Mouse (Mus musculus) large intestine, adult 2 months (tissue): ENCODE results near the gene Nrgn. TPM values are rescaled to one million over a fixed set of nuclear protein-coding genes. Genes with fewer than 3 reads are reported as not detected.

Source experiments
- DNase-seq: peaks from one replicate; pipeline ENCODE4 v3.0.0-alpha.2; 2012; ENCODE audit warnings: low read depth, low spot score
- WGBS: fragments of 180-500 bp; shearing (Covaris S2); methylation state at CpG from one replicate; pipeline ENCODE4 v1.1.7; 2018; 5-methylcytosine and 5-hydroxymethylcytosine counted together
- polyA plus RNA-seq: library from polyadenylated mRNA; depleted of rRNA; stranded (reverse); fragments of >200 nt; gene quantifications from 2 replicates; pipeline ENCODE4 v1.2.3, GENCODE M21; 2012

The Nrgn gene
- polyA plus RNA-seq, 1 experiment: 2.9 TPM

DNA sequence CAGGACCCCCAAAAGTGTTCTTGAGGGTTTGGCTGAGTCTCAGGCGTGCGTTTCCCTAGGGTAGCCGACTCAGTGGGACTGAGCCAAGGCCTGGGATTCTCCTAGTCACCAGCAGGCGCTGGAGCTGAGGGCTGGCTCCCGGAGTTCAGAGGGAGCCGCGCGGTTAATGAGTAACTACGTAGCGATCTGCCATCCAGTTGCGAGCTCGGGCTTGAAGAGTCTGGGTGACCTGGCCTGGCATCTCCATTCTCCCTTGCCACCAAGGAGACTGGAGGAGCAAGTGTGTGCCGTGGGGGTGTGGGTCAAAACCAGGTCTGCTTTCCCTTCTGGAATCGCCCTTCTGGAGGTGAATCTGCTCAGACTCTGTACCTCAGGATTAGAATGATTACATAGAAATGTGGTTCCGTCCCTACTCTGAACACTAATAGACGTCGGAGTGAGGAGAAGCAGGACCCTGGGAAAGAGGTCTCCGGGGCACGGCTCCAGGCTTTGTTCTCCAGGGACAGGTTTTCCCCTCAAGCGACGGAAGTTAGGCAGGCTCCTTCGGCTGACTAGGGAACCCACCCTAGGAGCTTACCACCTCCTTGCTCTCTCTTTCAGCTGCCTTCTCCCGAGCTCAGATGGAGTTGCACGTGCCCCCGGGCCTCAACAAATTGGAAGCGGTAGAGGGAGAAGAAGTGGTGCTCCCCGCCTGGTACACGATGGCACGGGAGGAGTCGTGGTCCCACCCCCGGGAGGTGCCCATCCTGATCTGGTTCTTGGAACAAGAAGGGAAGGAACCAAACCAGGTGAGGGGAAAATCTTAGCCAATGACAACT lies 21.6 kb downstream of the Nrgn start:
- 4% methylated on average over 31 of the region's 31 CpGs for WGBS
- peak; percentile 83 for DNase-seq

DNA sequence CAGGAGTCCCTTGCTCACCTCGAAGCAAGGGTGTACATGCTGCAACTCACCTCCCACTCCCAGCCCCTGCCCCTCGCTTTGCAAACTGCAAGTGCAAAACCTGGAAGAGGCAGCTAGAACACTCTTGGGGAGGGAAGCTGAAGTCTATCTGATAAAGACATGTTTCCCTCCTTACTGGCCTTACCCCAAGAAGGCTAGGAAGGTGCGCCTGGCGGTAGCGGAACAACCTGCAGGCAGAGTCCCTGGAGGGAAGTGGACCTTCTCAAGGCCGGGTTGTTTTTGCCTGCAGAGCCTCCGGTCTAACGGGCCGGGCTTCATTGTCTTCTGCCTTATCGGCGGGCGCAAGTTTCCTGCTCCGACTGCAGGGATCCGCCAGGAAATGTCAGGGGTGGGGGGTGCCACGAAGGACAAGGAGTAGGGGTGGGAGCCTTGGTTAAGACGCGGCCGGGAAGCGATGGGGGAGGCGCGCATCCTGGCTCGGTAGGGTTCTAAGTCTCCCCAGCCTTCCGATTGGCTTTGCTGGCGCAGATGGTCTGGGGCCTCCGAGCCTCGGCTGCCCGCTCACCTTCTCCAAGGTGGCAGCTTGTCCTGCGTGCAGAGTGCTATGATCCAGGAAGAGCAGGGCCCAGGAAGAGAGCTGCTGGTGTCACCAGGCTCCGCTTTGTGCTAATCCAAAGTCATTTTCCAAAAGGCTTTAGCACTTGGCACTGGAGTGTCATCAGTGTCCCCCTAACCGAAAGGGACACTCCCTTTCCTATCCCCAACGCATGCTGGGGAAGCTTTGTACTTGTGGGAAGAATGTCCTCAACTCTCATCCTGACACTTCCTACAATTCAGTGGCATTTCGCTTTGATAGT lies 22.4 kb downstream of the Nrgn start:
- no peak for DNase-seq
- WGBS: 9% methylated on average over 32 of the region's 32 CpGs

DNA sequence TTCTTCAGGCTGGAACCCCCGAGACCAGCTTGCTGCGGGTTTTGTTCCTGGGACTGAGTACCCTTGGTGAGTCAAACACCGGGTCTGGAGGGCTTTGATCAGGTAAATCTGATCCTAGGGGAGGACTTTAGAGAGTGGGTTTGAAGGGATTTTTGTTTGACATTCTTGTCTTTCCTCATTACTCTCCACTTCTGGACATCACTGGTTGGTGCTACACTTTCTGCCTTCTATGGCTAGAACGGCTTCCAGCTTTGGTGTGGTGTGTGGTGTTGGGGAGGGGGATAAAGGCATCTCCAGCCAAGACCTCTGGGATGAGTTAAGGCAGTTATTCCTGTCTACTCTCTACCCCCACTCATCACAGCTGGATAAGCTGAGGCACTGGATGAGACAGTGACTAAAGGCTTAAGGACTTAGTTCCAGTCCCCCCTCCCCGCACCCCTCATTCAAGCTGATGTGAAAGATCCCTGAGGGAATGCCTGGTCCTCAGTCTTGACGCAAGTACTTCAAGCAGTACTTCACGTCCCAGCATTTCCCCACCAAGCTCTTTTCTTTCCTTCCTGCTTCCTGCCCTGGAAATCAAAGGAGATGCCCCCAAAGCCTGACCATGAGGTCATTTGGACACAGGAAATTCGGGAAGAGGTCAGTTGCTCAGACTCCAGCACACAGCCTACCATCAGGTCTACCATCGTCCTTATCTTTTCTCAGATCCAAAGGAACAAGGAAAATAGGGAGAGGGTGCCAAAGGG lies 24.3 kb downstream of the Nrgn start:
- no peak for DNase-seq
- WGBS: 61% methylated on average over 9 of the region's 9 CpGs

DNA sequence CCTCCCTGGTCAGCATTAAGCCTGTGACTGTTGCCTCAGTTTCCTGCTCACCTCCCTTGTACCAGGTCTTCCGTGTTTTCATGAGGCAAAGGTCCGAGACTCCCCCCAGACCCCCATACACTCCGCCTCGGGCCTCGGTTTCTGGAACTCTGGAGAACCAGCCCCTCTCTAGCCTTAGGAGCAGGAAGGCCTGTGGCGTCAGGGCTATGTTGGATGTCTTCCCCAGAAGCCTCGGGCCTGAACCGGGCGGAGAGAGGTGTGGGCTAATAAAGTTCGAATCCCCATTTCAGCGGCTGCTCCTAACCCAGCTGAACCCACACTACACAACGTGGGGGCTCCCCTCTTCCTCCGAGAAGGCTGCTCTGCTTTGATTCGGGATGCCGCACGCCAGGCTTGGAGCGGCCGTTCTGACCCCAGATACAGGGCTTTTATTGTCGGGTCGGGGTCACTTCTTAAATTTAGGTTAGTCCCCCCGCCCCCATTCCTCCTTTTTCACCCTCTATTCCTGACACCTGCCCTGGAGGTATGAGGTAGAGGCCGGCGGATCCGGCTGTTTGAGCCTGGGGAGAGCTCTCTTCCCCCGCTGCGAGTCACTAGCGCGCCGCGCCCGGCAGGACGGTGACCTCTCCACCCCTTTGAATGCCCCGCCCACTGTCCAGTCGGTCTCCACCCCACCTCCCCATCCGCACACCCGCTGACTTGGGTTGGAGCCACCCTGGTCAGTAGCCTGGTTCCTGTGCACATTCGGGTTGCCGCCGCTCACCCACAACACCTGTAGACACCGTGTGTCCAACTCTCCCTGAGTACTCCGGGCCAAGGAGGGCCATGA lies 25.1 kb downstream of the Nrgn start, which contains the start of gene Esam:
TSS of gene Esam (plus strand) at position 683 of the 829 bp plus-strand sequence.
- WGBS: 21% methylated on average over 41 of the region's 41 CpGs
- no peak for DNase-seq

DNA sequence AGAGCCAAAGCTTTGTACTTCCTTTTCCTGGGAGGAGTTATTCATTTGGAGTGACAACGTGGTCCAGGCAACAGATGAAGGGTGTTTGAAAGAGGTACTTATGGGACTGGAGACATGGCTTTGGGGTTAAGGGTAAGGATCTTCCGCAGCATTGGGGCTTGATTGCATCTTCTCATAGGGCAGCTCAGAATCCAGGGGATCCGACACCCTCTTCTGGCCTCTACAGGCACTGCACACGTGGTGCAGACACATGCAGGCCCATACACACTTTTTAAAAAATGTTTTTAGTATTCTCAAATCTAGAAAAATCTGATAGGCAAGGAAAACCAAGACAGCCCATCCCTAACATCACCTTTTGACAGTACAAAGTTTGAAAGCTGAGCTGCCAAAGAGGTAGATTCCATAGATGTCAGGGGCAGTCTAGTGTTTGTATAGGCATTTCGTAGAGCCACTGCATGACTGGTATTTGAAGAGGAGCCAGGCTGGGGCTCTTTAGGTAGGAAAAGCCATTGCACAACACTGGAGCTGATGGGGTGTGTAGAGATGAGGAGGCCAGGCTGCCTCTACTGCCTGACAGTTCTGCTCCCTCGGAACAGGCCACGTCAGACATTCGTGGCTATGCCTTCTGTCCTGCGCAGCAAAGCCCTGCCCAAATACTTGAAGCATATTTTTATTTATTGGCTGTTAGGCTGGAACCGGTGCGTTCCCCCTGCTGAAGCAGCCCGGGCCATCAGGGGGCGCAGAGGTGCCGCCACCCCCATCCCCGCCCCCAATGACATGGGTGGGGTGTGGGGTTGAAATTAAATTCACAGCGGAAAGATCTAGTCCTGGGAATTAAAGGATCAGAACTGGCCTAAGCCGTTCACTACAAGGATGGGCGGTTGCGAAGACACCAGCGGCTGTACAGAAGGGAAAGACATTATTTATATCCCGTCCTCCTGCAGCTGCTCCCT lies 26.0 kb downstream of the Nrgn start:
- WGBS: 50% methylated on average over 21 of the region's 21 CpGs
- DNase-seq: no peak

DNA sequence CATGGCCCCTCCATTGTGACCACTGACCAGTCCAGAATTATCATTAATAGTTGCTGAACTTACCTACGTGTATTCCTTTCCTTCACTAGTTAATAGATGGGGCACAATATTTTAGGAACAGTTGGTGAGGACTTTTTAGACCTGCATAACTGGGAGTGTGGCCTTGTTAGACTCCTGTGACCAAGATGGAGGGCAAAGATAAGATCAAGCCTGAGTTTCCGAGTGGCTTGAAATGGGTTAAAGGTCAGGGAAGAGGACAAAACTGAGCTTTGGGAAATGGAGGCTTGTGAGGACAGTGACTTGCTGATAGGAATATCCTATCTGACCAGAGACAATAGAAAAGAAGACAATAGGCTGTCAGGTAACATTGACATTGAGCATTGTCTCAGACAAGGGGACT lies 27.2 kb downstream of the Nrgn start:
- DNase-seq: no peak
- 92% methylated on average over 2 of the region's 2 CpGs for WGBS

DNA sequence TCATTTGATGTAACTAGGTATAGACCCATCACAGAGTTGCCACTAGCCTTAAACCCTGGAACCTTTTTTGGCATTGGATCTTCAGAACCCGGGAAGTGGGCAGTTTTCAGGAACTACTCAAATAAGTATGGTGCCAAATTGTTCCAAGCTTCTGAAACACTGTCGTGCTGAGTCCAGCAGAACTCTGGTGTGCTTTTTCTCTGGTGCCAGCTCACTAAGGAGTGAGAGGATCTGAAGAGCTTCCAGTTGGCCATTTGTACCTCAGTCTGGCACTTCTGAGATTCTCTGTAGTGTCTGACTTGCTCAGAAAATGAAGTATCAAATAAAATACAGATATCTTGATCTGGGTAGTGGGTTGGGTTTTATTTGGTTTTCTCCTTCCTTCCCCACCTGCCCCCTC lies 32.7 kb downstream of the Nrgn start:
- WGBS: 80% methylated on average over 2 of the region's 2 CpGs

DNA sequence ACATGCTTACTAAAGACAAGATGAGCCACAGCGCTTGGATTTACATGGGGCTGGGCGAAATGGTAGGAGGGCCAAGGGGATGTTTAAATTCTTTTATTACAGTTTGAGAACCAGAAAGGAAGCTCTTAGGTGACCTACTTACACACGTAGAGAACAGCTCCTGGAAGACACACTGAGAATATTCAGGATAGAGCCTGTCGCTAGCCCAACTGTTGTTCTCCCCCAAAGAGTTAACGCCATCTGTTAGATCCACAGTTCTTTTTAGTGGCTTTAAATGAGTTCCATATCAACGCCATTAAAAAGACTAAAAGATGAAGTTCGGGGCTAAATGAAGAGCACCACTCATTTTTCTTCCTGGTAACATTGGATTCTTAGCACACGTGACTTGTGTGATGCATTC lies 33.7 kb downstream of the Nrgn start:
- WGBS: 92% methylated on average over 8 of the region's 8 CpGs
- no peak for DNase-seq

More for the DNA sequence above, 32.7 kb downstream of the Nrgn start:
- DNase-seq: no peak

DNA sequence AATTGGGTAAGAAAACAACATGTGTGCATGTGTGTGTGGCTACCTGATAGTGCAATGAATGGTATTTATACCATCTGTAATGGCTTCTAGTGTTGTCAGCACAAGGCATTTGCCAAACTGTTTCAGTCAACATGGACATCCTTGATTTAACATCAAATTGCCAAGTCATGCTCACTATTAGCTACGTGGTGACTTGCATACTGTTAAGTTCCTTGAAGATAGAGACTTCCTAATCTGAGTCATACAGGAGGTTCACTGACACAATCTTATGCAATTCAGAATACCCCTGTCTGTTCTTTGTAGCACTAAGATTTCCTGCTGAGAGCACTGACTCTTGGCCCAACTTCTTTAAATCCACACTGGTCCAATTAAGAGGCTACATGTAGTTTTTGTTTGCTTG lies 35.2 kb downstream of the Nrgn start:
- 54% methylated on average over 1 of the region's 1 CpGs for WGBS
- no peak for DNase-seq

DNA sequence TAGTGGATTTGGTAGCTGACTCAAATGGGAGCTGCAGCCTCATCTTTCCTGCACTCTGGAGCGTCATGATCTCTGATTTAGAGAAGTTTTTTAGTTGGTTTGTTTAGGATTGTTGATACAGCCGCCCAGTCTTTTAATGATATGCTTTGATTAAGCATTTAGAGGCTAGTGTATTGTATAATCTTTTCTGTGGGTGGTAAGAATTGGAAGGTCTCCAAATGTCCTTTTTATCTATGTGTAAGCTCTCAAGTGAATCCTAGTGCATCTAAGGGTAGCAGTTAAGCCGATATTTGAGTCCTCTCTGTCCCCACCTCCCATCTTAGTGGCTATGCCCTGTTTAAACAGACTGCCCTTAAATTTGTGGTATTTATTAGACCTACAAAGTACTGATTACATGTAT lies 38.2 kb downstream of the Nrgn start:
- 65% methylated on average over 3 of the region's 3 CpGs for WGBS
- DNase-seq: no peak

DNA sequence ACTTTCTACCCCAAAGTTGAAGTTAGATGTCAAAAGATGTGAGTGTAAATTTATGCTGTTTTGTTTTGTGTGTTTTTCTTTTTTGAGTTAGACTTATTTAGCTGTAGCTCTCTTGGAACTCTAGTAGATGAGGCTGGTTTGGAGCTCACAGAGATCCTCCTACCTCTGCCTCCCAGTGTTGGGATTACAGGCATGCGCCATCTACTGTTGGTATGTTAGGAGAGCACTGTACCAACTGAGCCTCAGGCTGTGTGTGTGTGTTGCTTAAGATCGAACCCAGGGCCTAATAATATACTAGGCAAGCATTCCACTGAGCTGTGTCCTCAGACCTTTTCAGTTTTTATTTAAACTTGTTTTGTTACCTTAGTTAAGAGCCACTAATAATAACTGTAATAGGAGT lies 40.6 kb downstream of the Nrgn start:
- WGBS: 93% methylated on average over 2 of the region's 2 CpGs
- no peak for DNase-seq

DNA sequence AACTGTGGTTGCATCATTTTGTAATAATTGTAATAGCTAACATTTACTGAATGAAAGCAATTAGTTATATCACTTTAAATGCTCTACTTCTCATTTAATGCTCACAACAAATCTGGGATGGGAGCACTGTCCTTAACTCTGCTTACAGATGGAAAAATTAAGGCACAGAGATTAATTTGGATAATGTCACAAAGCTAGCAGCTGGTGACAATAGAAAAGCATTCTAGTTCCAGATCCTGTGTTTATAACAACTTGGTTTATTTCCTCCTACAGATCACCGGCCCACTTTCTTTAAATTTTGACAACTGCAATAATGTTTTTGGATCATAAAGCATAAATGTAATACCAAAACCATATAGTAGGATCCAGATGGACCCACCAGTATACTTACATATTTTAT lies 46.7 kb downstream of the Nrgn start:
- no peak for DNase-seq
- 62% methylated on average over 1 of the region's 1 CpGs for WGBS

DNA sequence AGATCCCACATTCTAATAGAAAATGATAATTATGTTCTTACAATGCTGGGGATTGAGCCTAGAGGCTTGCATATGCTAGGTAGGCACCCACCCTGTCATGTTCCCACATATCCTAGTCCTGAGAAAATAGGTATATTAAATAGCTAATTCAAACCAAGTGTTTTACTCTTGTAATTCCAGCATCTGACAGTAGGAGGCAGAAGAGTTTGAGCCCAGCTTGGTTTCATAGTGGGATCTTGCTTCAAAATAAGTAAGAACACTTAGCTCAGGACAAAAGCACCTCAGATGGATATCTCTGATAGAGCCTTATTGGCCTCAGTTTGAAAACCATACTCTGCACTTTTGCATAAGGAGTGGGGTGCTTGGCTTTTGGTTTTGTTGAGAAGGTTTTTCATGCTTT lies 48.4 kb downstream of the Nrgn start:
- no peak for DNase-seq

DNA sequence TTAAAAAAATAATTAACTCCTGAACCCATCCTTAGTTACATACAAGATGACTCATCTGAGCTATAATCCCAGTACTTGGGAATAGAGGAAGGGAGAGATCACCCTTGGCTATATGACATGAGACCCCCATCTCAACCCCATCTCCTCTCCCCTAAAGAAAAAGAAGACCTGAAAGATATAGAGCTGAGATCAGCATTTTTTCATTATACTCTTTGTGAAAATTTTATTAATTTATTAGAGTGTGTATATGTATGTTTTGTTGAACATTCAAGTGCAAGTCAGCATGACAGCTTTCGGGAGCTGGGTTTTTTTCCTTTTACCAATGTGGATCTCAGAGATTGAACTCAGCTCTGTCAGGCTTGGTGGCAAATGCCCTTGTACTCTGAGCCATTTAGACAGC lies 51.5 kb downstream of the Nrgn start:
- DNase-seq: no peak
- 97% methylated on average over 1 of the region's 1 CpGs for WGBS

DNA sequence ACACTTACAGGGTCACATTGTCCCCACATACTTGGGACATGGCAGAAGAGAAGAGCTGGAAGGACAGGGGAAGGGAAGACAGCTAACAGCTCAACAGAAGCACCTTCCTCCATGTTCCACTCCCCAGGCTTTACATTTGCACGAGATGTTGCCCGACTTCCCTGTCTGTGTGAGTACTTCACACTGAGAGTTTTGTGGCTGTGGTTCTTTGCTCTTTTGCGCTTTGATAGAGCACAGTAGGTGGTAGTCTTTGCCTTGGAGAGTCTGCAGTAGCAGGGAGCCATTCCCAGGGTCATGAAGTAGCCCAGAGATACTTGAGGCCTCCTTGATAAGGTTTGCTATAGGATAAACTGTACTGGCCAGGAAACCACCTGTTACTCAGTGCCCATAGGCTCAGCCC lies 52.5 kb downstream of the Nrgn start:
- WGBS: 91% methylated on average over 3 of the region's 3 CpGs
- no peak for DNase-seq

DNA sequence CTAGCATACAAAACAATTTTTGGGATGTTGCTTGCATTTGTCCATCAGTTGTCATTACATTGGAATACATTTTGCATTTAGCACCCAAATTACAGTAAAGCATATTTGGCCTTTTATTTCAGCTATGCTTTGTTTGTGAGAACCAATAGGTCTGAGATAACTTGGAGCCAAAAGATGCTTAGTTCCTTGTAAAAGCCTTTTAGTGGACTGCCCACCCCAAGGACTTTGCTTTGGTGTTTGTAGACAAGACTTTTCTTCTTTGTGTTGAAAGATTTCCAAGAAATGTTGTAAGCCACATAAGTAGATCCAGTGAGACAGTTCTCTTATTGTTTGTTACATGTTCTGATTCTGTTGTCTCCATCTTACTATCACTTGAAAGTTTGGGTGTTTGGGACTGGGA lies 56.4 kb downstream of the Nrgn start:
- DNase-seq: no peak

DNA sequence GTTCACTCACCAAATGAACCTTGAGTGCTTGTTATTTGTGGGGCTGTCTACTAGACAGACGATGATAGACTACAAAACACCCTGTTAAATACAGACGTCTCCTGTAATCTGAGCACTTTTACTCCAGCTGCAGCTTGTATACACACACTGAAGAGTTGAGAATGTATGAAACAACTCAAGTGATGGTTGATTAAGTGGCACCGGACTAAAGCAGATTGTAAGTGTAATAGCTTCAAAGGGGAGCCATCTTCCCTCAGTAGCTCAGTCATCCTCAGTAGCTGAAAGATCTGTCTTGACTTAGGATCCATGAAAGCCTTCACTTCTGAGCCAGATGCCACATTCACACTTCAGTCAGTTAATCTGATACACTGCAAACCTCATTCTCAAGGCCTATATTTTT lies 56.9 kb downstream of the Nrgn start:
- no peak for DNase-seq
- WGBS: 69% methylated on average over 3 of the region's 3 CpGs
